Mouse (Mus musculus) erythroblast, embryonic 14.5 days (primary cell): ENCODE data around the gene Tmem74b.

Source experiments
- GATA1 ChIP-seq: IDR thresholded peaks from 2 replicates; pipeline ENCODE4 v1.6.1; 2012; ENCODE audit warnings: low read length, inconsistent platforms, mixed read lengths
- TAL1 ChIP-seq: IDR thresholded peaks from 3 replicates; pipeline ENCODE4 v1.6.1; 2012; ENCODE audit warnings: low read length, inconsistent platforms, mixed read lengths

- TF ChIP-seq GATA1 (no peak), TAL1 (no peak)
These were observed 18.8 kb upstream of the Tmem74b start for GRCm38 (mm10) chr2:151682976-151683375.
